Mouse (Mus musculus) intestine, embryonic 14.5 days (tissue): Measurements from ENCODE around the gene 1300017J02Rik. TPM values are rescaled to one million over a fixed set of nuclear protein-coding genes. Genes with fewer than 3 reads are reported as not detected.
A peak's percentile ranks its signal among the peaks of the same experiment; 100 is the strongest.

Experiments
- ATAC-seq: fragments of 200-750 bp; cut with Nextera tagmentation; replicated peaks from 2 replicates; pipeline ENCODE4 v1.8.0; 2017; ENCODE audit warnings: low read depth, moderate number of reproducible peaks, moderate TSS enrichment, moderate library complexity; ENCODE audit not compliant: low FRiP score, low TSS enrichment
- DNase-seq: peaks from one replicate; pipeline ENCODE4 v3.0.0-alpha.2; 2018; ENCODE audit warnings: low spot score
- H3K27ac ChIP-seq: fragments of 300-500 bp; sonication (generic); 2 replicates; pipeline ENCODE4 v1.5.1; 2014; ENCODE audit warnings: low read depth, mild to moderate bottlenecking, control low read depth
- H3K27me3 ChIP-seq: fragments of 300-500 bp; sonication (generic); replicated peaks from 2 replicates; pipeline ENCODE4 v1.6.1; 2014; ENCODE audit warnings: low read length, control low read depth; ENCODE audit not compliant: control insufficient read depth, insufficient read depth
- H3K36me3 ChIP-seq: fragments of 300-500 bp; sonication (generic); 2 replicates; pipeline ENCODE4 v1.6.1; 2014; ENCODE audit warnings: low read length, control low read depth; ENCODE audit not compliant: control insufficient read depth, insufficient read depth
- H3K4me1 ChIP-seq: fragments of 300-500 bp; sonication (generic); replicated peaks from 2 replicates; pipeline ENCODE4 v1.6.1; 2014; ENCODE audit warnings: low read length, control low read depth, mixed read lengths; ENCODE audit not compliant: control insufficient read depth, insufficient read depth
- H3K4me2 ChIP-seq: fragments of 300-500 bp; sonication (generic); 2 replicates; pipeline ENCODE4 v1.6.1; 2014; ENCODE audit warnings: low read length
- H3K4me3 ChIP-seq: fragments of 300-500 bp; sonication (generic); 2 replicates; pipeline ENCODE4 v1.5.1; 2014; ENCODE audit warnings: low read depth, low read length, control low read depth, mixed read lengths
- H3K9ac ChIP-seq: fragments of 300-500 bp; sonication (generic); 2 replicates; pipeline ENCODE4 v1.6.1; 2014; ENCODE audit warnings: mild to moderate bottlenecking, low read length
- H3K9me3 ChIP-seq: fragments of 300-500 bp; sonication (generic); 2 replicates; pipeline ENCODE4 v1.6.1; 2016; ENCODE audit warnings: low read length, control low read depth; ENCODE audit not compliant: control insufficient read depth
- WGBS: fragments of 180-500 bp; shearing (Covaris S2); extraction: QIAGEN DNeasy Blood & Tissue Kit; methylation state at CpG from one replicate; pipeline ENCODE4 v1.1.7; 2014; 5-methylcytosine and 5-hydroxymethylcytosine counted together
- polyA plus RNA-seq: library from polyadenylated mRNA; unstranded; fragments of >200 nt; fragmentation: Nextera tagmentation; extraction: Ambion mirVana; gene quantifications from 2 replicates; pipeline ENCODE4 v1.2.1, GENCODE M21; 2014

1300017J02Rik gene
- polyA plus RNA-seq, 1 experiment from 2014 or later: 1.1 TPM

GRCm38 (mm10) chr9:103246526-103247168, 58.2 kb downstream of the 1300017J02Rik start:
- DNase-seq (no peak), ATAC-seq (no peak)
- no peak overlapping the region for H3K27ac ChIP-seq
- no peak overlapping the region for H3K4me2 ChIP-seq
- 81% methylated on average over 8 of the region's 8 CpGs for WGBS
- no peak overlapping the region for H3K9ac ChIP-seq
- H3K9me3 ChIP-seq: no peaks in the 10 kb centered on the region
- H3K36me3 ChIP-seq: no peaks in the 10 kb centered on the region
- H3K27me3 ChIP-seq: no peaks in the 10 kb centered on the region
- no peak overlapping the region for H3K4me3 ChIP-seq
- no peaks in the 10 kb centered on the region for H3K4me1 ChIP-seq

GRCm38 (mm10) chr9:103243640-103244039, 61.2 kb downstream of the 1300017J02Rik start:
- no peak overlapping the region for H3K27ac ChIP-seq
- no peaks in the 10 kb centered on the region for H3K36me3 ChIP-seq
- H3K4me2 ChIP-seq: no peak overlapping the region
- H3K4me3 ChIP-seq: no peak overlapping the region
- no peaks in the 10 kb centered on the region for H3K27me3 ChIP-seq
- DNase-seq: no peak
- WGBS: 80% methylated on average over 4 of the region's 4 CpGs
- no peaks in the 10 kb centered on the region for H3K9me3 ChIP-seq
- no peak for ATAC-seq
- H3K9ac ChIP-seq: no peak overlapping the region
- H3K4me1 ChIP-seq: no peaks in the 10 kb centered on the region

GRCm38 (mm10) chr9:103241206-103241605, 63.7 kb downstream of the 1300017J02Rik start:
- DNase-seq: no peak
- Histone ChIP-seq H3K36me3 (no peaks in the 10 kb centered on the region), H3K27ac (no peak overlapping the region), H3K4me3 (no peak overlapping the region), H3K4me1 (no peaks in the 10 kb centered on the region), H3K9ac (no peak overlapping the region), H3K9me3 (no peaks in the 10 kb centered on the region), H3K4me2 (no peak overlapping the region), H3K27me3 (no peaks in the 10 kb centered on the region)
- no peak for ATAC-seq
- 64% methylated on average over 2 of the region's 2 CpGs for WGBS

GRCm38 (mm10) chr9:103239471-103239870, 65.4 kb downstream of the 1300017J02Rik start:
- no peak for ATAC-seq
- Histone ChIP-seq H3K4me3 (no peak overlapping the region), H3K27ac (no peak overlapping the region), H3K9me3 (no peaks in the 10 kb centered on the region), H3K4me1 (0 out of 2 replicates have a peak, but pooled peaks cover 3% of the 10 kb centered on the region), H3K27me3 (no peaks in the 10 kb centered on the region), H3K4me2 (no peak overlapping the region), H3K9ac (no peak overlapping the region), H3K36me3 (no peaks in the 10 kb centered on the region)
- no peak for DNase-seq
- WGBS: 86% methylated on average over 6 of the region's 6 CpGs

- H3K27me3 ChIP-seq: no peaks in the 10 kb centered on the region
Observed at GRCm38 (mm10) chr9:103234565-103235165, 70.2 kb downstream of the 1300017J02Rik start.

GRCm38 (mm10) chr9:103234059-103234458, 70.8 kb downstream of the 1300017J02Rik start:
- no peak overlapping the region for H3K4me2 ChIP-seq
- H3K36me3 ChIP-seq: no peaks in the 10 kb centered on the region
- DNase-seq (no peak), ATAC-seq (no peak)
- H3K9ac ChIP-seq: no peak overlapping the region
- H3K4me1 ChIP-seq: peaks cover 11% of the 10 kb centered on the region; the same call in 1 of the 2 replicates
- WGBS: 75% methylated on average over 7 of the region's 7 CpGs
- no peaks in the 10 kb centered on the region for H3K9me3 ChIP-seq
- H3K27me3 ChIP-seq: no peaks in the 10 kb centered on the region
- H3K4me3 ChIP-seq: no peak overlapping the region
- H3K27ac ChIP-seq: 0 out of 2 replicates have a peak overlapping the region, but pooled peaks have one; percentile 13

More at GRCm38 (mm10) chr9:103234565-103235165, 70.2 kb downstream of the 1300017J02Rik start:
- Histone ChIP-seq H3K9ac (no peak overlapping the region), H3K4me3 (no peak overlapping the region), H3K36me3 (no peaks in the 10 kb centered on the region), H3K27ac (0 out of 2 replicates have a peak overlapping the region, but pooled peaks have one; percentile 13), H3K9me3 (no peaks in the 10 kb centered on the region), H3K4me1 (peaks cover 11% of the 10 kb centered on the region; the same call in 1 of the 2 replicates), H3K4me2 (no peak overlapping the region)
- no peak for ATAC-seq
- no peak for DNase-seq
- WGBS: 62% methylated on average over 7 of the region's 7 CpGs

GRCm38 (mm10) chr9:103233006-103233395, 71.9 kb downstream of the 1300017J02Rik start:
- Histone ChIP-seq H3K27me3 (no peaks in the 10 kb centered on the region), H3K9ac (no peak overlapping the region), H3K27ac (no peak overlapping the region), H3K4me2 (no peak overlapping the region), H3K9me3 (no peaks in the 10 kb centered on the region), H3K4me3 (no peak overlapping the region), H3K36me3 (no peaks in the 10 kb centered on the region), H3K4me1 (peaks cover 11% of the 10 kb centered on the region; the same call in 1 of the 2 replicates)
- DNase-seq (no peak), ATAC-seq (no peak)
- WGBS: 46% methylated on average over 7 of the region's 7 CpGs

GRCm38 (mm10) chr9:103232232-103233005, 72.5 kb downstream of the 1300017J02Rik start:
- ATAC-seq: no peak
- no peaks in the 10 kb centered on the region for H3K27me3 ChIP-seq
- WGBS: 85% methylated on average over 7 of the region's 7 CpGs
- no peak overlapping the region for H3K4me3 ChIP-seq
- H3K4me2 ChIP-seq: no peak overlapping the region
- H3K36me3 ChIP-seq: no peaks in the 10 kb centered on the region
- H3K9ac ChIP-seq: no peak overlapping the region
- H3K4me1 ChIP-seq: peaks cover 11% of the 10 kb centered on the region; the same call in 1 of the 2 replicates
- no peak overlapping the region for H3K27ac ChIP-seq
- DNase-seq: no peak
- no peaks in the 10 kb centered on the region for H3K9me3 ChIP-seq
